Mouse (Mus musculus): ENCODE results near the gene Gramd1c.
A peak's percentile ranks its signal among the peaks of the same experiment; 100 is the strongest.

Gene Gramd1c

DNA sequence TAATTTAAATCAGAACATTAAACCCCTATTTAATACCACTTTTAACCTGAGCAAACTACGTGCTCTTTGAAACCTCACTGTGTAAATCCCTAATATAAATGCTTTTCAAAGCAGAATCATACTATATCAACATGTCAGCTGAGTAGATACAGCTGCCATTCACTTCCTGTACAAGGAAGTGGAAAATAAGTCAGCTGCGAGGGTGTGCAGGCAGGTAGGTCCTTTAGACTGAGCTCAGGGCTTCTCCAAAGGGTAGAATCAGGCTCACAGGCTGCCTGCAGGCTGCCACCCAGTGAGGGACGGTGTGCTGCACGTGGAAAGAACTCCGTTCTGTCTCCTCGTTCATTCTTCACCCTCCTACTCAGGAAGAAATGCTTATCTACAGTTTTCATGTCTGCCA lies 108.2 kb downstream of the Gramd1c start:
- peak in 1 of 2 experiments; percentile 23 for DNase-seq

DNA sequence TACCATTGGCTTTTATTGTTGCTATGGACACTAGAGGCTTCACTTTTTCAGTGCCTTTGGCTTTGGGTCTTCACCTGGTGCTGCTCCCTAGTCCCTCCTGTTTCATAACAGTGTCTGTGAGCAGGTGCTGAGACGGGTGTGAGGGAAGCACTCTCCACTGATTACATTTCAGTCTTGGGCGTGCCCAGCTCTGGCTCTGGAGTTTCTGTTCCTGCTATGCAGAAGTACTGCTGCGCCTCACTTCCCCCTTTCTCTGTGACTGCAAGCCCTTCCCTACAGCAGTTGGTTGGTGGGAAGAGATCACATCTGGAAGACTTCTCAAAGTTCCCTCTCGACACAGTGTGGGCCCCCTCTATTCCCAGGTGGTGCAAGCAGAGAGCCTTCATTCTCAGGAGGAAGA lies 111.6 kb downstream of the Gramd1c start:
- no peak for DNase-seq

DNA sequence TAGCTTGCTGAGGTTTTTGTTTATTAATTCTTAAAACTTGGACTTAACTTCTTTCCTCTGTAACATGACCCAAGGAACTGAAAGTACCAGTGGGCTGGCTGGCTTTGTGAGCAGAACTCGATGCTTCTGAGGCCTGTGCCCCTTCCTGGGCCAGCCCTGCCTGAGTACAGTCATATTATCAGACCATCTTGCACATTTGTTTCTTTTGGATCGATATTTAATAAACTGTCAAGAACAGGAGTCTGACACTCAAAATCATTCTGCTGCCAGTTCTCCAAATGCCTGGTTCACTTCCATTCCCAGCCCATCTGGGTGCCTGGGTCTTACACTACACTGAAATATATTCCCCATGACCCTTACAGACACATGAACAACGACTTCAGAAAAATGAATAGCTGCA lies 117.3 kb downstream of the Gramd1c start:
- DNase-seq = no peak

DNA sequence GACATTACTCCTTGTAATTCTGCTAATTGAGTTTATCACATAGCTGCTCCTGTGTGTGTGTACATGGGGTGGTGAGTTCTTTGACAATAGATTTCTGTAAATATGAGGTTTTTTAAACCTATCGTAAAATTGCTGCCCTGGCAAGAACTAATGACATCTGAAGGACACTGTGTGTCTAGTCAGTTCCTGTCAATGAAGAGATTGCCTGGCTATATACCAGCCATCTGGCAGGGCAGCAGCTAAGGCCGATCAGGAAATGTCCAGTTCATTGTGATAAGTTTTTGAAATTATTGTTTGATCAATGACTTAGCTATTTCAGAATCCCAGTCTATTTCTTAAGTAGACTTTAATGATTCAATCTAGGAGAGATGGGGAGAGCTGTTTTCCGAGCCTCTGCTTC lies 117.8 kb downstream of the Gramd1c start:
- no peak for DNase-seq

DNA sequence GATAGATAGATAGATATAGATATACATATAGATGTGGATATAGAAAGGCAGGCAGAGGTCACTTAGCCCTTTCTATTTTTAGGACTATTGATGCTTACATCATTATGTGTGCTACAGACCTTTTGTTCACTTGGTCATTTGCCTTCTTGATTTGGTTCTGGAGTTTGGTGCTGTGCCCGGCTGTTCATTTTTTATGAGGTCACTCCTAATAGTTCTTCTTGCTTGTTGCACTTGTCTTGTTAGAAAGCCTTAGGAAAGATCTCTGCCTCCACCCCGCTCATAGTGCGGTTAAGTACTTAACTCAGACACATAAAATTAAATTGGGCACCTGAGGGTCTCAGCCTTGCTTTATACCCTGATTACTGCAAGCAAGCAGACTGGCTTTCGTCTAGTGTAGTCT lies 122.3 kb downstream of the Gramd1c start:
- no peak for DNase-seq

DNA sequence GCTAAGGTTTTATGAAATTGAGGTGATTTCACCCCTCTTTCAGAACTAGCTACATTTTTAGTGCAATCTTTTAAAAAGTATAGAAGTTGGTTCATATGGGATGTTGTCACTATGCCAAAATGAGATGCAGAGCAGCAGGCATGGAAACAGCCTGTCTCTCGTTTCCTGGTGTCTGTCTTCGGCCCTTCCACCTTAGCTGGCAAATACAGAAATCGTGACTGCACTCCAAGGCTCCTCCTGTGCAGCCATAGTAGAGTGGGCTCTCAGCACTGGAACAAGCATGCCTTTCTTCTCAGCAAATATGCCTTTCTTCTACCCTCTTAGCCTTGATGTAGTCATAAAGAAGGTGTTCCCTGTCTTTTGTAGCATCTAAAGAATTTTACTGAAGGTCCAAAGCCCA lies 127.3 kb downstream of the Gramd1c start:
- no peak for DNase-seq

DNA sequence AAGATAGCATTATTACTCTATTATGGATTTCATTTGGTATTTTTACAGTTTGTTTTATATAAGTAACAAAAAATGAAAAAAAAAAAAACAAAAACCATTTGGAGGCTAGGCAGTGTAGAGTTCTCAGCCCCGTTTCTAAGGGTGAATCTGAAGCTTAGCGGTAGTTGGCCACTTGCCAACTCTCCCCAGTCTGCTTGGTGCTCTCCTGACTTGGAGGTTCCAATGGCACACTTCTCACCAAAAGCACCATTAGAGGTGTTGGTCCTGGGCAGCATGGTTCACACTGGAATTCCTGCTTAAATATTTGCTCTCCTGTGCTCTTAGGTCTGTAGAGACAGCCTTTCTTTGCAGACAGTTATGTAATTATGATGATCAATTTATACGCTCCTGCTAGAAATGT lies 127.8 kb downstream of the Gramd1c start:
- no peak for DNase-seq

DNA sequence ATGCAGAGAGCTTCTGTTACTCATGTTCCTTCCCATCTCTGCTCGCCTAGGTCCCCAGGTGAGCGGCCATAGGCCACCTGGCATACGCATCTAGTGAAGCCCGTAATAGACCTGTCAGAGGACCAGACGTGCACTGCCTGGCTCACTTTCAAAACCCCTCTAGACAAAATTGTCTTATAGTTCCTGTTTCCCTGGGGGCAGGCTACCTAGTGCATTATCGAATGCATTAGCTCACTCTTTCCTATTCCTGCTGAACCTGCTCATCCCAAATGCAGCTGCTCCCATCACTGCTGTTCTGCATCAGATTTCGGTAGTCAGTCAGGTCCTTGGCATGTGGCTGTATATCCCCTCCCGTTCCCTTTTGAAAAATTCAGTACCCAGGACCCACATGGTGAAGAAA lies 128.3 kb downstream of the Gramd1c start:
- DNase-seq = no peak

DNA sequence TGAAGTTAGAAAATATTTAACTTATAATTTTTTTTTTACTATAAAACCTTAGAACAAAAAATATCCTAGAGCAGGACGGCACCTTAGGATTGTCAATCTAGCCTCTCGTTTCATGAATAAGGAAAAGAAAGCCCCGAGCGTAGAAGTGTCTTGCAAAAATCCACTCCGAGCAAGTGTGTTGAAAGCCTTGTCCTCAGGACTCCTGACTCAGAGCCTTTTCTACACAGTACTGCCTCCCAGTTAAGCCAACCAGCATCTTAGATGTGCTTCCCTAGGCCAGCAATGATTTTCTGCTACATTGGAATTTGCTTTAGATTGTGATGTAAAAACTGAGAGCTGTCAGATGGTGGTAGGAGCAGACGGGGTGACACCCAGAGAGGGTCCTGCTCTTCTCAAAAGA lies 130.1 kb downstream of the Gramd1c start:
- DNase-seq = no peak

DNA sequence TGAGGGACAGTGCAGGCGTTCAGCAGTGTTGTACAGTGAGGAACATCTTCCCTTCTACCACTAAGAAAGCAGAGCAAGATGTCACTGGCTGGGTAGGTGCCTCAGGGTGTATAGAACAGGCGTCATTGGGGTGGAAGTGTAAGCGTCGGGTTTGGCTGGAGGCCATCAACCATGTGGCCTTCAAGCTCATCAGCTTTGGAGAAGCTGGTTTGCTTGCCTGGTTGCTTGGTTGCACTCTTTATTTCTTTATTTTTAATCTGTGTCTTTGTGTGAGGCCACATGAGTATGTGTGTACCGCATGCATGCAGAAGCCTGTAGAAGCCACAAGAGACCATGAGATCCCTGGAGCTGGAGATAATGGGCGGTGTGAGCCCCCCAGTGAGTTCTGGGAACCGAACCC lies 130.8 kb downstream of the Gramd1c start:
- no peak for DNase-seq

DNA sequence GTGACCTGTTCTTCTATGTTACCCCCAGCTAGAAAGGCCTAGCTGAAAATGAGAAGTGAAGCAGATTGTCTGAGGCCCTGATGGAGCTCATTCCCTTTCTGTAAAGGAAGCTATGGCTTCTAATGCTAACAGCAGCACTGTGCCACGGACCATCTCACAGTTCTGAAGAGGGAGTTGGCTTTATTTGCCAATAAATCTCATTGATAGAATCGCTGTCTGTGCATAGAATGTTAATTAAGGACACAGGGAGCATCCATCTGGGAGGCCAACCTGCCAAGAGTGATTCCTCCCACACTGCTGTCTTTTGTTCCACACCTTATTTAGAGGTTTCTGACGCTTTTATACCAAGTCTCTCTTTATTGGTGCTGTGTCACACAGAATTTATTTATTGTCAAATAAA lies 131.6 kb downstream of the Gramd1c start:
- no peak for DNase-seq

DNA sequence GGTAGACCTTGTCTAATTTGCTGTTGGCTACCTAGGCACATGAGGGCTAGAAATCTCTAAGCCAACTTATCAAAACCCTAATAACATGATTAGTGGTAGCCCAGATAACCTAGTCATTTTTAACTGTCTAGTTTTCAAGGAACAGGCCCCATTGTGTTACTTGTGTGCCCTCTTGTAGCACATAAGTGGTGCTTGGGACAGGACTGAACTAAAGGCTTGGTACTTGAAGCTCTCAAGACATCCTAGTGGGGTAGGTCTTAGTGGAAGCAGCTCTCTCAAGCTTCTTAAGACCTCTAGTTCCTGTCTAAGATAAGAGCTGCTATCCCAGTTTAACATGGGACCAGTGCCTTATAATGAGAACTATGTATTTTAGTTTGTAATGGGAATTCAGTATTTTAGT lies 132.6 kb downstream of the Gramd1c start:
- DNase-seq = no peak

Data from thymus, postnatal 36 days (tissue).